11 mouse cellular contexts compared by ENCODE assay signal in the genomic region with DNA sequence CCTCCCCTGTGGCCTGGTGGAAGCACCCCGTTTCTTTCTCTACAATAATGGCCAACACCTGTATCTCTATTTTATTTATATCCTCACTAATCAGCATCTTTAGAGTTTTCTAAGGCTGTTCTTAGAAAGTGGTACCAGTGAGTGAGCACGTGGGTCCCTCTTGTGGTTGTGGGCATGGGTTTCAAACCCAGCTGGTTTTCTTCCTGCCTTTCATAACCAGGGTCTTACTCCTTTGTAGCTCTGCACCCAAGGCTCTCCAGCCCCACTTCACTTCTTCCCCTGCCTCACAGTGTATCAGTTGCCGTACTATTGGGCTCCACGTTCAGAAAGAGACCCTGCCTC.
DNase-seq lines count a peak whose midpoint lies in the region; ATAC-seq and TF ChIP-seq lines count a peak whose summit lies in the region.
"Had no signal": no experiment of that assay in that cellular context is flagged by ENCODE, and none has a peak within 500 bp of the region (broad histone marks: within the 10 kb centered on the region; RNA-seq: fewer than 3 reads in every experiment).

No protein-coding gene starts in this region.

- no peak for TF ChIP-seq POLR2A in bone marrow, adult 2 months (IDR thresholded peaks at IDR 0.05; ENCODE audit: borderline replicate concordance, control insufficient read depth, low read depth, low read length)

- TF ChIP-seq CTCF in bone marrow, adult 2 months (IDR thresholded peaks at IDR 0.05; ENCODE audit: control insufficient read depth, insufficient read depth, low read length): 0 out of 2 replicates have a peak, but pooled peaks have one; percentile 14

- H3K4me2 ChIP-seq in lung, embryonic 16.5 days (ENCODE audit: low read depth, low read length): peak overlapping the region; percentile 46
- peak overlapping the region; percentile 32; the same call in 1 of the 2 replicates for H3K4me2 ChIP-seq in stomach, embryonic 14.5 days (replicated peaks; ENCODE audit: low read depth, low read length)
- H3K4me2 ChIP-seq: heart, embryonic 12.5 days had no signal

- H3K27me3 ChIP-seq in lung, embryonic 16.5 days (ENCODE audit: control insufficient read depth, insufficient read depth, low read depth, low read length): no peaks in the 10 kb centered on the region
- no peaks in the 10 kb centered on the region for H3K27me3 ChIP-seq in stomach, embryonic 14.5 days (ENCODE audit: control insufficient read depth, insufficient read depth, low read length)

- intact Hi-C loops in heart, postnatal 25 days (cut with DNase I): loop anchor here (10.0 kb wide), 1 partner anchor 1637 kb away; no protein-coding TSS in a partner anchor

- H3K36me3 ChIP-seq in lung, embryonic 16.5 days (ENCODE audit: control insufficient read depth, insufficient read depth, low read length): no peaks in the 10 kb centered on the region
- no peaks in the 10 kb centered on the region for H3K36me3 ChIP-seq in stomach, embryonic 14.5 days (ENCODE audit: control insufficient read depth, insufficient read depth, low read length)
- H3K36me3 ChIP-seq: heart, embryonic 12.5 days had no signal

- H3K9ac ChIP-seq in lung, embryonic 16.5 days (ENCODE audit: low read length): no peak overlapping the region
- no peak overlapping the region for H3K9ac ChIP-seq in stomach, embryonic 14.5 days (replicated peaks; ENCODE audit: low read depth, low read length)
- H3K9ac ChIP-seq: heart, embryonic 12.5 days had no signal

- 53% methylated on average over 4 of the region's 4 CpGs for WGBS in lung, embryonic 16.5 days
- WGBS in bone marrow, adult 2 months: 42% methylated on average over 4 of the region's 4 CpGs
- WGBS in stomach, embryonic 14.5 days: 49% methylated on average over 4 of the region's 4 CpGs

- no peak overlapping the region for H3K27ac ChIP-seq in lung, embryonic 16.5 days (ENCODE audit: low read length)
- H3K27ac ChIP-seq in bone marrow, adult 2 months (ENCODE audit: control insufficient read depth, insufficient read depth, low read depth, low read length, poor library complexity): no peak overlapping the region
- no peak overlapping the region for H3K27ac ChIP-seq in stomach, embryonic 14.5 days (ENCODE audit: low read length)

- 0 out of 2 replicates have a peak, but pooled peaks cover 2% of the 10 kb centered on the region for H3K4me1 ChIP-seq in lung, embryonic 16.5 days (replicated peaks; ENCODE audit: control insufficient read depth, insufficient read depth, low read length)
- no peaks in the 10 kb centered on the region for H3K4me1 ChIP-seq in bone marrow, adult 2 months (ENCODE audit: control insufficient read depth, insufficient read depth, low read length)
- H3K4me1 ChIP-seq in stomach, embryonic 14.5 days (ENCODE audit: control insufficient read depth, insufficient read depth, low read length): no peaks in the 10 kb centered on the region
- H3K4me1 ChIP-seq: heart, embryonic 12.5 days had no signal

- DNase-seq in frontal cortex, postnatal 14 days (ENCODE audit: low spot score in 2 of 2): peak; percentile 11 to 22
- DNase-seq in frontal cortex, postnatal 36 days (ENCODE audit: low spot score in 2 of 2): no peak
- DNase-seq in lung, adult 18-20 months: no peak
- no peak for DNase-seq in liver
- DNase-seq in heart, postnatal 25 days (ENCODE audit: low spot score): no peak
- DNase-seq: adrenal gland, postnatal 36 days had no signal

- H3K4me3 ChIP-seq in lung, embryonic 16.5 days (ENCODE audit: low read length): no peak overlapping the region
- H3K4me3 ChIP-seq in bone marrow, adult 2 months (replicated peaks; ENCODE audit: control insufficient read depth, low read depth, low read length): no peak overlapping the region
- no peak overlapping the region for H3K4me3 ChIP-seq in stomach, embryonic 14.5 days (ENCODE audit: low read depth, low read length)
- H3K4me3 ChIP-seq: heart, embryonic 12.5 days; myocyte had no signal

- ATAC-seq in lung, embryonic 16.5 days (ENCODE audit: low read depth): peak; percentile 12; the same call in 1 of the 2 replicates
- no peak for ATAC-seq in stomach, embryonic 14.5 days (ENCODE audit: insufficient number of reproducible peaks, insufficient read depth, low FRiP score, low read depth)

- no peaks in the 10 kb centered on the region for H3K9me3 ChIP-seq in lung, embryonic 16.5 days (ENCODE audit: control insufficient read depth, low read length)
- H3K9me3 ChIP-seq in stomach, embryonic 14.5 days (ENCODE audit: control insufficient read depth, low read depth, low read length): no peaks in the 10 kb centered on the region
- H3K9me3 ChIP-seq: heart, embryonic 12.5 days had no signal

Comparison
In these comparisons a context has a peak if more than half of its experiments do, and no peak if none do; other contexts are left out.
1. DNase-seq: peak in frontal cortex, postnatal 14 days (2 of 2); none in frontal cortex, postnatal 36 days (0 of 2), lung, adult 18-20 months (0 of 2), liver (single experiment) and heart, postnatal 25 days (single experiment).